ENCODE assay signal across 23 mouse cellular contexts in genomic region chr13:18332596-18332995, GRCm38 (mm10).
DNase-seq lines count a peak whose midpoint lies in the region; ATAC-seq and TF ChIP-seq lines count a peak whose summit lies in the region.
"Had no signal": no experiment of that assay in that cellular context is flagged by ENCODE, and none has a peak within 500 bp of the region (broad histone marks: within the 10 kb centered on the region; RNA-seq: fewer than 3 reads in every experiment).

No protein-coding gene starts in this region.

- H3K4me2 ChIP-seq in lung, postnatal 0 days (replicated peaks; ENCODE audit: low read depth, low read length) = no peak overlapping the region
- H3K4me2 ChIP-seq: embryonic facial prominence, embryonic 13.5 days; hindbrain, embryonic 12.5 days; liver, embryonic 11.5 days; neural tube, embryonic 15.5 days; stomach, embryonic 15.5 days had no signal

- no peak for ATAC-seq in lung, postnatal 0 days
- ATAC-seq: forebrain, embryonic 14.5 days; intestine, embryonic 16.5 days had no signal

- no peak overlapping the region for H3K27ac ChIP-seq in heart, adult 2 months
- no peak overlapping the region for H3K27ac ChIP-seq in heart, embryonic 10.5 days
- H3K27ac ChIP-seq in lung, postnatal 0 days (ENCODE audit: low read length) = no peak overlapping the region
- H3K27ac ChIP-seq: embryonic facial prominence, embryonic 13.5 days; hindbrain, embryonic 12.5 days; neural tube, embryonic 15.5 days; stomach, embryonic 15.5 days had no signal

- no peak overlapping the region for H3K9ac ChIP-seq in heart, adult 2 months (ENCODE audit: low read depth, low read length)
- no peak overlapping the region for H3K9ac ChIP-seq in lung, postnatal 0 days (replicated peaks; ENCODE audit: low read depth)
- H3K9ac ChIP-seq: embryonic facial prominence, embryonic 13.5 days; hindbrain, embryonic 12.5 days; neural tube, embryonic 15.5 days; stomach, embryonic 15.5 days had no signal

- peak; percentile 64 for TF ChIP-seq CTCF in heart, adult 2 months (IDR thresholded peaks at IDR 0.05)
- TF ChIP-seq CTCF in lung, postnatal 0 days (IDR thresholded peaks at IDR 0.05) = no peak
- TF ChIP-seq CTCF in E14TG2a.4 (conservative IDR thresholded peaks at IDR 0.05; ENCODE audit: low read length) = peak; percentile 27; the same call in 1 of the 2 replicates

- no peaks in the 10 kb centered on the region for H3K4me1 ChIP-seq in heart, adult 2 months (ENCODE audit: control insufficient read depth, insufficient read depth, low read length)
- H3K4me1 ChIP-seq in heart, embryonic 10.5 days = peaks cover 3% of the 10 kb centered on the region; the same call in 1 of the 2 replicates
- H3K4me1 ChIP-seq in lung, postnatal 0 days (ENCODE audit: insufficient read depth, low read depth, low read length) = no peaks in the 10 kb centered on the region
- peaks cover 4% of the 10 kb centered on the region; the same call in 1 of the 2 replicates for H3K4me1 ChIP-seq in E14TG2a.4 (replicated peaks; ENCODE audit: low read depth, low read length)
- H3K4me1 ChIP-seq: embryonic facial prominence, embryonic 13.5 days; hindbrain, embryonic 12.5 days; megakaryocyte, embryonic 14.5 days; stomach, embryonic 15.5 days had no signal

- DNase-seq in heart, adult 2 months = no peak
- no peak for DNase-seq in heart, embryonic 10.5 days (ENCODE audit: low spot score)
- DNase-seq in kidney, postnatal 14 days = peak; percentile 2
- DNase-seq in kidney, postnatal 25 days = no peak
- peak; percentile 0 for DNase-seq in lung, postnatal 14 days
- no peak for DNase-seq in lung, postnatal 0 days (ENCODE audit: low spot score)
- DNase-seq in cerebellum, postnatal 36 days = no peak
- DNase-seq: cerebellum, adult 8-10 months; gastrocnemius, postnatal 25 days; left cerebral cortex, postnatal 4 days; lung, adult 18-20 months; midbrain, embryonic 14.5 days; right cerebral cortex, postnatal 14 days; thymus, adult 2 months had no signal

- H3K27me3 ChIP-seq in heart, adult 2 months (ENCODE audit: control insufficient read depth, insufficient read depth, low read length) = no peaks in the 10 kb centered on the region
- no peaks in the 10 kb centered on the region for H3K27me3 ChIP-seq in heart, embryonic 10.5 days (ENCODE audit: insufficient read depth, poor library complexity, severe bottlenecking)
- no peaks in the 10 kb centered on the region for H3K27me3 ChIP-seq in lung, postnatal 0 days (replicated peaks; ENCODE audit: insufficient read depth, low read length)
- no peaks in the 10 kb centered on the region for H3K27me3 ChIP-seq in E14TG2a.4 (ENCODE audit: insufficient read depth, low read length)
- H3K27me3 ChIP-seq: hindbrain, embryonic 12.5 days; megakaryocyte, embryonic 14.5 days; neural tube, embryonic 15.5 days; stomach, embryonic 15.5 days had no signal

- H3K79me2 ChIP-seq in heart, adult 2 months (replicated peaks; ENCODE audit: control insufficient read depth, insufficient read depth, low read length) = no peaks in the 10 kb centered on the region

- 6% methylated on average over 1 of the region's 1 CpGs for WGBS in heart, adult 2 months
- 52% methylated on average over 1 of the region's 1 CpGs for WGBS in heart, embryonic 10.5 days
- 14% methylated on average over 1 of the region's 1 CpGs for WGBS in lung, postnatal 0 days

- H3K9me3 ChIP-seq in heart, embryonic 10.5 days = no peaks in the 10 kb centered on the region
- H3K9me3 ChIP-seq in lung, postnatal 0 days (ENCODE audit: low read length) = no peaks in the 10 kb centered on the region
- H3K9me3 ChIP-seq in E14TG2a.4 (ENCODE audit: low read length) = no peaks in the 10 kb centered on the region
- H3K9me3 ChIP-seq: embryonic facial prominence, embryonic 13.5 days; hindbrain, embryonic 12.5 days; megakaryocyte, embryonic 14.5 days; neural tube, embryonic 15.5 days; stomach, embryonic 15.5 days had no signal

- TF ChIP-seq EP300 in heart, adult 2 months (IDR thresholded peaks at IDR 0.05; ENCODE audit: insufficient read depth, low read depth, low read length) = no peak
- TF ChIP-seq EP300 in lung, postnatal 0 days (IDR thresholded peaks at IDR 0.05) = no peak

- H3K36me3 ChIP-seq in heart, adult 2 months (ENCODE audit: control insufficient read depth, insufficient read depth, low read length) = no peaks in the 10 kb centered on the region
- no peaks in the 10 kb centered on the region for H3K36me3 ChIP-seq in heart, embryonic 10.5 days
- no peaks in the 10 kb centered on the region for H3K36me3 ChIP-seq in lung, postnatal 0 days (ENCODE audit: insufficient read depth, low read length)
- H3K36me3 ChIP-seq in E14TG2a.4 (ENCODE audit: insufficient read depth, low read length) = no peaks in the 10 kb centered on the region
- H3K36me3 ChIP-seq: embryonic facial prominence, embryonic 13.5 days; hindbrain, embryonic 12.5 days; neural tube, embryonic 15.5 days; stomach, embryonic 15.5 days had no signal

- no peak overlapping the region for H3K4me3 ChIP-seq in heart, adult 2 months
- H3K4me3 ChIP-seq in heart, embryonic 10.5 days = no peak overlapping the region
- H3K4me3 ChIP-seq in lung, postnatal 0 days (ENCODE audit: low read depth, low read length) = no peak overlapping the region
- no peak overlapping the region for H3K4me3 ChIP-seq in E14TG2a.4 (replicated peaks; ENCODE audit: low read length)
- H3K4me3 ChIP-seq: embryonic facial prominence, embryonic 13.5 days; hindbrain, embryonic 12.5 days; megakaryocyte, embryonic 14.5 days; neural tube, embryonic 15.5 days; stomach, embryonic 15.5 days had no signal

- TF ChIP-seq POLR2A in heart, adult 2 months (IDR thresholded peaks at IDR 0.05; ENCODE audit: insufficient read depth, low read depth, low read length) = no peak

- intact Hi-C loops in heart, adult 2 months (cut with DNase I) = loop anchor here (2.0 to 5.0 kb wide), 2 partner anchors 208 to 275 kb away; no protein-coding TSS in a partner anchor

Comparison
In these comparisons a context has a peak if more than half of its experiments do, and no peak if none do; other contexts are left out.
1. DNase-seq: peak in kidney, postnatal 14 days (single experiment) and lung, postnatal 14 days (single experiment); none in heart, adult 2 months (0 of 2), heart, embryonic 10.5 days (single experiment), kidney, postnatal 25 days (0 of 2), lung, postnatal 0 days (single experiment) and cerebellum, postnatal 36 days (0 of 2).